Mouse (Mus musculus): Measurements from ENCODE around the gene Olfr718-ps1.

Gene Olfr718-ps1

GRCm38 (mm10) chr5:143127837-143128236 is 19.5 kb downstream of the Olfr718-ps1 start:
- no peak for ATAC-seq (ENCODE audit: low TSS enrichment)

- ATAC-seq (ENCODE audit: low TSS enrichment) = no peak
Measured at GRCm38 (mm10) chr5:143126908-143127307, 20.5 kb downstream of the Olfr718-ps1 start.

DNA sequence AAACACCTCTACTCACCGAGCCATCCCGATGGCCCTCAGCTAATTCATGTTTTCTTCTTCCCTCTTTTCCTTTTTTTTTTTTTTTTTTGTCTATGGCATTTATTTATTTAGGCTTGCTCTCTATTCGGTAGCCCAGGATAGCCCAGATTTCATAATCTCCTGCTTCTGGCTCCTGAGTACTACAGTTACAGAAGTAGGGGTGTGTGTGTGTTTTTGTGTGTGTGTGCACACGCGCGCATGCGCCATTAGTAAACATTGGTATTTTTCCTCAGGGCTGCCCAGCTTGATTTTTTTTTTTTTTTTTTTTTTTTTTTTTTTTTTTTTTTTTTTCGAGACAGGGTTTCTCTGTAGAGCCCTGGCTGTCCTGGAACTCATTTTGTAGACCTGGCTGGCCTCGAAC is 21.3 kb downstream of the Olfr718-ps1 start:
- no peak for ATAC-seq (ENCODE audit: low TSS enrichment)

- peak; percentile 52; the same call in 1 of the 2 replicates for ATAC-seq (ENCODE audit: low TSS enrichment)
Measured at GRCm38 (mm10) chr5:143125601-143126000, 21.8 kb downstream of the Olfr718-ps1 start.

DNA sequence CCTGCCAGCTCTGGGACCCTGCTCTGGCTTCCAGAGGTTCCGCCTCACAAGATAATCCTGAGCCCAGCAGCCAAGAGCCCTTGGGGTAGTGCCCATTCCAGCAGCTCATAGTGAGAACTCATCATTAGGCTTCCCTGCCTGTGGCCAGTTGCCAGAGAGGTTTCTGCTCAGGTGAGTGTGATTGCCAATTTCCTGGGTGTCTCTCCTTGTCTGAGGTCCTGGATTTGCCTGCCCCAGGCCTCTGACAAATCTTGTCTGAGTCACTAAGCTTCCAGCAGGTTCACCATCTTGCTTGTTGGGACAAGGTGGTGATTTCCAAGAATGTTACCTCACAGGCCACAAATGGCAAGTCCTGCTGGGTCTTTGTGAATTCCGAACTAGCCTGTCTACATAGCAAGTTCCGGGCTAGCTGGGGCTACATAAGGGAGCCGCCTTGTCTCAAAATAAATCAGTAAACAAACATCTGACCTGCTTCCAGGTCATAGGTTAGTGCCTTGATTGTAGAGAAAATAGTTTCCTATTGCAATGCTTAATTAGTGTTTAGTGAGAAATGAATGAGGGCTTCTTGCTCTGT is 22.5 kb downstream of the Olfr718-ps1 start:
- no peak for ATAC-seq (ENCODE audit: low TSS enrichment)

- no peak for ATAC-seq (ENCODE audit: low TSS enrichment)
Measured at GRCm38 (mm10) chr5:143122673-143123072, 24.7 kb downstream of the Olfr718-ps1 start.

DNA sequence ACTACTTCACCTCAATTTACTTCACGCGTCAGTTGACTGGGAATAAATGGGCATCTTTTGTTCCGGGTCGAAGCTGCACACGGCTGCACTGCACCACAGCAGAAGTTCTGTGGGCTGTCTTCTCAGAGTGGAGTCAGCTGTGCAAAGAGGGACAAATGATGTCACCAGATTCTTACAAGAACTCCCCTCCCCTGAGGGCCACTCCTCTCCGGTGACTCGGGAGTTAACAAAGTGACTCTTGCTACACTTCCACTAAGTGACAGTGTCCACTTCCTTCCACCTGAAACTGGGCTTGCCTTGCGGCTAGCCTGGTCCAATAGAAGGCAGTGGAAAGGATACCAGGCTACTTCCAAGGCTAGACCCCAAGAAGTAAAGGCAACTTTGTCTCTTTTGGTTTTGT is 25.3 kb downstream of the Olfr718-ps1 start:
- no peak for ATAC-seq (ENCODE audit: low TSS enrichment)

GRCm38 (mm10) chr5:143112281-143113246 is 34.8 kb downstream of the Olfr718-ps1 start, which contains the start of gene Rnf216:
Gene Rnf216, minus strand, starts transcription at chr5:143112994.
- peak; percentile 98 for ATAC-seq (ENCODE audit: low TSS enrichment)

GRCm38 (mm10) chr5:143106842-143107241 is 40.5 kb downstream of the Olfr718-ps1 start:
- no peak for ATAC-seq (ENCODE audit: low TSS enrichment)

DNA sequence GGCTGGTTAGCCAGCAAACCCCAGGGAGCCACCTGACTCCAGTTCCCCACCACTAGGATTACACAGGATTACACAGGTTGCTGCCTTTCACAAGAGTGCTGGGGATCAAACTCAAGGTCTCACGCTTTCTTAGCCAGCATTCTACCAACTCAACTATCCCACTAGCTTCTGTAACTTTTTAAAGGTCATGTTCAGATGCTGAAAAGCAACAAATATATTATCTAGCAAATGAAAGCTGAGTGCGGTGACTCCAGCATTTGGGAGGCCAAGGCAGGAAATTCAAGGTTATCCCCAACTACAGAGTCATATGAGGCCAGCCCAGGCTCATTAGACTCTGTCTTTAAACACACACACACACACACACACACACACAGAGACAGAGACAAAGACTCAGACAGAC is 44.1 kb downstream of the Olfr718-ps1 start:
- ATAC-seq (ENCODE audit: low TSS enrichment) = no peak

GRCm38 (mm10) chr5:143101626-143102025 is 45.8 kb downstream of the Olfr718-ps1 start:
- ATAC-seq (ENCODE audit: low TSS enrichment) = no peak

DNA sequence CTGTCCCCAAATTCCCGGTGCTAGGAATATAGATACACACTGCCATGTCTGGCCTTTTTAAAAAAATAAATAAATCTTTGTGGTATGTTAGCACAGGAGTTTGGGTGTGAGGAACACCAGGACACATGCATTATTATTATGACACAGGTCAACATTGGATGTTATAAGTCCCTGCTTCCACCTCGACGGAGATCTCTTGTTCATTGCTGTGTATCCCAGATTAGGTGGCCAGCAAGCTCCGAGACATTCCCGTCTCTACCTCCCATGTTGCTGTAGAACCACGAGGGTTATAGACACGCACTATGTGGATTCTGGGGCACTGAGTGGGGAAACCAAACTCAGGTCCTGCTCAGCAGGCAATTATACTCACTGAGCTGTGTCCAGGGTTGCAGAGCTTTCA is 52.1 kb downstream of the Olfr718-ps1 start:
- no peak for ATAC-seq (ENCODE audit: low TSS enrichment)

- no peak for ATAC-seq (ENCODE audit: low TSS enrichment)
Measured at GRCm38 (mm10) chr5:143092891-143093290, 54.5 kb downstream of the Olfr718-ps1 start.

DNA sequence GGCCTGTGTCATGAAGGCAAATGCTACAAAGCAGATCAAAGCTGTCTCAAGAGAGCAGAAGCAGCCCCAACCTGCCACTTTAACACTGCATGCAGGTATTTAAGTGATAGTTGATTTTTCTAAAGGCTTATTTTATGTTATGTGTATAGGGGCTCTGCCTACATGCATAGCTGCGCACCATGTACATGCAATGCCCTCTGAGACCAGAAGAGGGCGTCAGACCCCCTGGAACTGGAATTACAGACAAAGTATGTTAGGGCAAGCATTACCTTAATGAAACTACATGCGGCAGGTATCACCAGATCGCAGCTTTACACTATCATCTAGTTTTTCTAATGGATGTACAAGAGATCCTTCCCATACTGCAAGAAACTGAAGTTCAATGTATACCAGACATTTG is 62.5 kb downstream of the Olfr718-ps1 start:
- ATAC-seq (ENCODE audit: low TSS enrichment) = no peak

Measured in frontal cortex, adult (tissue).